Mouse (Mus musculus) heart, adult 2 months (tissue): ENCODE measurements around the gene Cyp46a1. TPM values are rescaled to one million over a fixed set of nuclear protein-coding genes. Genes with fewer than 3 reads are reported as not detected.

ENCODE experiments used
- DNase-seq, 2 experiments: peaks; one replicate each; pipeline ENCODE4 v3.0.0; 2021
- H3K27ac ChIP-seq: fragments of 200-600 bp; 2 replicates; pipeline ENCODE4 v1.8.1; 2022
- H3K27me3 ChIP-seq: fragments of 200-500 bp; 2 replicates; pipeline ENCODE4 v1.6.1; 2012; ENCODE audit warnings: mild to moderate bottlenecking, low read length, inconsistent platforms, mixed read lengths; ENCODE audit not compliant: control insufficient read depth, insufficient read depth
- H3K36me3 ChIP-seq: fragments of 200-500 bp; 2 replicates; pipeline ENCODE4 v1.6.1; 2012; ENCODE audit warnings: low read length, inconsistent platforms; ENCODE audit not compliant: control insufficient read depth, insufficient read depth
- H3K4me1 ChIP-seq: fragments of 200-500 bp; 2 replicates; pipeline ENCODE4 v1.6.1; 2011; ENCODE audit warnings: low read length; ENCODE audit not compliant: control insufficient read depth, insufficient read depth
- H3K4me3 ChIP-seq: fragments of 200-600 bp; 2 replicates; pipeline ENCODE4 v1.8.1; 2022
- H3K79me2 ChIP-seq: fragments of 200-500 bp; replicated peaks from 2 replicates; pipeline ENCODE4 v1.6.1; 2012; ENCODE audit warnings: mild to moderate bottlenecking, inconsistent platforms, low read length, moderate library complexity, mixed read lengths; ENCODE audit not compliant: control insufficient read depth, insufficient read depth
- H3K9ac ChIP-seq: fragments of 200-500 bp; 2 replicates; pipeline ENCODE4 v1.6.1; 2012; ENCODE audit warnings: low read depth, mild to moderate bottlenecking, control low read depth, inconsistent platforms, low read length, mixed read lengths
- CTCF ChIP-seq: fragments of 200-600 bp; IDR thresholded peaks from 2 replicates; pipeline ENCODE4 v1.8.1; 2022; ENCODE audit warnings: antibody characterized with exemption, mild to moderate bottlenecking, moderate library complexity
- EP300 ChIP-seq: fragments of 200-500 bp; IDR thresholded peaks from 2 replicates; pipeline ENCODE4 v1.6.1; 2011; ENCODE audit warnings: low read depth, low read length, control low read depth; ENCODE audit not compliant: insufficient read depth
- POLR2A ChIP-seq: fragments of 200-500 bp; IDR thresholded peaks from 2 replicates; pipeline ENCODE4 v1.6.1; 2011; ENCODE audit warnings: mild to moderate bottlenecking, low read depth, low read length, control low read depth; ENCODE audit not compliant: insufficient read depth
- whole genome bisulfite sequencing: fragments of 180-500 bp; shearing (Covaris S2); methylation state at CpG from one replicate; pipeline ENCODE4 v1.1.7; 2018; 5-methylcytosine and 5-hydroxymethylcytosine counted together
- intact Hi-C: fragments of 180-260 bp; cut with DNase I; formaldehyde crosslinking; loops from one replicate; pipeline ENCODE4 v1.15.1; 2025
- polyA plus RNA-seq: library from polyadenylated mRNA; depleted of rRNA; stranded (reverse); fragments of >200 nt; gene quantifications from 2 replicates; pipeline ENCODE4 v1.2.3, GENCODE M21; 2012
- total RNA-seq, 2 experiments: library from RNA; stranded (reverse); gene quantifications; 2 replicates each; pipeline ENCODE4 v1.2.3; 2021

Gene Cyp46a1
- total and polyA plus RNA-seq, 3 experiments = 0.41 to 1.3 (median 0.47) TPM

DNA sequence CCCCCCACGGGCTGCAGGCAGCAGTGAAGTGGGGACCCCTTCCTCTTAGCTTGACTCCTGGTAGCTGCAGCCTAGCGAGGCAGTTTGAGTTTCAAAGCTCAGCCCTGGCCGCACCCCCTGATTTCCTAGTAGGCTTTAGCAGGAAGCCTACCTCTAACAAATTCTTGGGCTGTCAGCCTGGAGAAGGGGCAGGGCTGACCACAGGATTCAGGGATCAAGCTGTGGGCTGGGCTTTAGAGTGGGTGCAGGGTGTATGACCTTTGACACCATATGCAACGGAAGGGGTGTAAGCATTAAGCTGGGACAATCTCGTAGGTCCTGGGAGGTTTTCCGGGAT is 37.2 kb downstream of the Cyp46a1 start:
- Histone ChIP-seq H3K36me3 (no peaks in the 10 kb centered on the region; the same call in 1 of the 2 replicates), H3K4me3 (peak overlapping the region; percentile 62), H3K27ac (peak overlapping the region; percentile 98), H3K27me3 (no peaks in the 10 kb centered on the region), H3K4me1 (peaks cover 32% of the 10 kb centered on the region), H3K9ac (peak overlapping the region; percentile 77), H3K79me2 (no peaks in the 10 kb centered on the region)
- intact Hi-C loops = loop anchor here (2.0 to 5.0 kb wide), 2 partner anchors 21 to 186 kb away; no protein-coding TSS in a partner anchor
- no peak for TF ChIP-seq EP300
- TF ChIP-seq CTCF = no peak; the same call in 1 of the 2 replicates
- no peak for TF ChIP-seq POLR2A
- WGBS = 32% methylated on average over 6 of the region's 6 CpGs
- no peak for DNase-seq

DNA sequence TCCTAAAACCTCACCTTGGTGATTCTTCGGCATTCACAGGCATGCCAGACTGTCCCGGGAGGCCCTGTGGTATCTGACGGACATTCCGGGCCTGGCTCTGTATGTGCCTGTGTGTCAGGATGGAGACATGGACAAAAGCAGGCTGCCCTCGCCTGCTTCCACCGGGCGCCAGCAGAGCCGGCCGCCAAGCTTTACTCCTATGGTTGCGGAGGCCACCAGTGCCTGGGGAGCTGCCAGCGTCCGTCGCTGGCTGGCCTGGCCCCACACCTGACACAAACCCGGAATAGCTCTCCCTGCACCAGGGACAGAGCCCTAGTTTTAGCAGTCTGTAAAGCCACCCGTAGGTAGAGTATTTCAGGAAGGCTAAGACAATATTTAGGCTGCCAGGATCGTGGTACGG is 38.1 kb downstream of the Cyp46a1 start:
- peak; percentile 70 to 83 for DNase-seq
- no peaks in the 10 kb centered on the region for H3K27me3 ChIP-seq
- TF ChIP-seq CTCF (no peak), EP300 (0 out of 2 replicates have a peak, but pooled peaks have one; percentile 16)
- H3K79me2 ChIP-seq = 0 out of 2 replicates have a peak, but pooled peaks cover 2% of the 10 kb centered on the region
- H3K4me3 ChIP-seq = peak overlapping the region; percentile 62
- H3K27ac ChIP-seq = peak overlapping the region; percentile 98
- 58% methylated on average over 17 of the region's 17 CpGs for WGBS
- H3K9ac ChIP-seq = peak overlapping the region; percentile 77
- no peaks in the 10 kb centered on the region; the same call in 1 of the 2 replicates for H3K36me3 ChIP-seq
- intact Hi-C loops = loop anchor here (5.0 kb wide), 1 partner anchor 185 kb away; no protein-coding TSS in a partner anchor
- peaks cover 32% of the 10 kb centered on the region for H3K4me1 ChIP-seq

DNA sequence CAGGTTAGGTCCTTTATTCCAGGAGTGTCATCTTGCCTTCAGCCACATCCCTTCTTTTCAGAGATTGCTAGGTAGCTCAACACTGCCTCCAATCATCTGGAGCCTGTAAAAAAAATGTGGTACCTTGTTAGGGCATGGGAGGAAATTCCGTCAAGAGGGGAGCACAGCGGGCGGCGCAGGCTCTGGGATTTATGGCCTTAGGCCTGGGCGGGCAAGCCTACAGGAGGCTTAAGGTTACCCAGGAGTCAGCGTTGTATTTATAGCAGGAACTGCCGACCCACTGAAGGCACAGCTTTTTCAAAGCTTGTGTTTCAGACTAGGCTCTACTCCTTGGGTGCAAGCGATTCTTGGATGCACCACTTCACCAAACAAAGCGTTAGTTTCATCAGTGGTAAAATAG is 39.4 kb downstream of the Cyp46a1 start:
- WGBS = 67% methylated on average over 9 of the region's 9 CpGs
- Histone ChIP-seq H3K4me1 (peaks cover 23% of the 10 kb centered on the region), H3K4me3 (no peak overlapping the region), H3K36me3 (no peaks in the 10 kb centered on the region; the same call in 1 of the 2 replicates), H3K27ac (peak overlapping the region; percentile 98; the same call in 1 of the 2 replicates), H3K27me3 (no peaks in the 10 kb centered on the region), H3K79me2 (peaks cover 2% of the 10 kb centered on the region; the same call in 1 of the 2 replicates), H3K9ac (no peak overlapping the region)
- no peak for TF ChIP-seq CTCF
- TF ChIP-seq POLR2A = no peak
- no peak for TF ChIP-seq EP300
- intact Hi-C loops = loop anchor here (5.0 kb wide), 1 partner anchor 184 kb away; no protein-coding TSS in a partner anchor
- no peak for DNase-seq

DNA sequence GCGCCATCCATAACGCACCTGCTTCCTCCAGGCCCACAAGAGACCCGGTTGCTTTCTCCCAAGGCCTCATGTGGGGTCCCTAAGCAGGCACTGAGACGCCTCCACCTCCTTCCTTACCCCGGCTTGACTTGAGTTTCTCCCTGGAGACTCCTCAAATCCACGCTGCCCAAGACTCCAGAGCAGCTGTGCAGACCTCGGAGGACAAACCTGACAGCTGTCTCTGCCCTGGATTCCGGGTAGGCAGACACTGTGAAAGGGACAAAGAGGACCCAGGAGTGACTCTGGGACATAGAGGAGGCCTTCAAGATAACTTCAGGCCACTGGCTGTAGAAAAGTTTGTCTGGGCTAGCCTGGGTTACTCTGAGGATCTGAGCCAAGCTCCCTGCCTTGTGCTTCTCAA is 40.5 kb downstream of the Cyp46a1 start:
- Histone ChIP-seq H3K4me1 (peaks cover 22% of the 10 kb centered on the region), H3K4me3 (no peak overlapping the region), H3K27me3 (no peaks in the 10 kb centered on the region), H3K79me2 (peaks cover 2% of the 10 kb centered on the region; the same call in 1 of the 2 replicates), H3K9ac (no peak overlapping the region), H3K36me3 (no peaks in the 10 kb centered on the region; the same call in 1 of the 2 replicates), H3K27ac (peak overlapping the region; percentile 98)
- intact Hi-C loops = loop anchor here (5.0 kb wide), 1 partner anchor 183 kb away; no protein-coding TSS in a partner anchor
- DNase-seq = no peak
- no peak for TF ChIP-seq POLR2A
- TF ChIP-seq EP300 = no peak
- no peak for TF ChIP-seq CTCF
- WGBS = 53% methylated on average over 8 of the region's 8 CpGs

DNA sequence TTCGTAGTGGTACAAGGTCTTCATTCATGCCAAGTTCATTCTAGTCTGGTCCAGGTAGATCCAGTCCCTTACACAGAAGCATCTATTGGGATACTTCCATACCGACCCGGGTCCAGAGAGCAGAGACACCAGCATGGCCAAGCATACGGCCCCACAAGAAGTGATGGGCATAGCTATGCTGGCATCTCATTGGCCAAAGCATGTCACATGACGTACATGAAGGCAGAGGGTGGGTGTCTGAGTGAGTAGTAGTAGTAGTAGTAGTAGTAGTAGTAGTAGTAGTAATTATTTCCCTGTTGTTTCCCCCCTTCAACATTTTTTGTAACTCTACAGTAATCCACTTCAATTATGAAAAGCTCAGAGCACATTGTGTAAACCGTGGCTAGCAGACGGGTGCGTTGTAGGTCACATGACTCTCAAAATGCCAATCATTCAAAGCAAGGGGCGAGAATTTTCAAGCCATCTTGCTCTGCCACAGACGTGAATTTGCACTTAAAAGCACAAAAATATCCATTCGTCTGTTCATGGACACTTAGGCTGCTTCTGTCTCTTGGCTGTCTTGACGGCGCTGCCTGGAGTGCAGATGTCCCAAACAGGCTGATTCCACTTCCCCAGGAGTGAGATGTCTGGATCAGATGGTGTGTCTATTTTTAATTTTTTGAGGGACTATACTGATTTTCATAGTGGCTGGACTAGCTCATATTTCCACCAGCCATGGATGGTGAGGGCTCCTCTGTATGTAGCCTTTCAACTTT is 44.4 kb downstream of the Cyp46a1 start:
- WGBS = 82% methylated on average over 13 of the region's 13 CpGs
- DNase-seq = no peak

DNA sequence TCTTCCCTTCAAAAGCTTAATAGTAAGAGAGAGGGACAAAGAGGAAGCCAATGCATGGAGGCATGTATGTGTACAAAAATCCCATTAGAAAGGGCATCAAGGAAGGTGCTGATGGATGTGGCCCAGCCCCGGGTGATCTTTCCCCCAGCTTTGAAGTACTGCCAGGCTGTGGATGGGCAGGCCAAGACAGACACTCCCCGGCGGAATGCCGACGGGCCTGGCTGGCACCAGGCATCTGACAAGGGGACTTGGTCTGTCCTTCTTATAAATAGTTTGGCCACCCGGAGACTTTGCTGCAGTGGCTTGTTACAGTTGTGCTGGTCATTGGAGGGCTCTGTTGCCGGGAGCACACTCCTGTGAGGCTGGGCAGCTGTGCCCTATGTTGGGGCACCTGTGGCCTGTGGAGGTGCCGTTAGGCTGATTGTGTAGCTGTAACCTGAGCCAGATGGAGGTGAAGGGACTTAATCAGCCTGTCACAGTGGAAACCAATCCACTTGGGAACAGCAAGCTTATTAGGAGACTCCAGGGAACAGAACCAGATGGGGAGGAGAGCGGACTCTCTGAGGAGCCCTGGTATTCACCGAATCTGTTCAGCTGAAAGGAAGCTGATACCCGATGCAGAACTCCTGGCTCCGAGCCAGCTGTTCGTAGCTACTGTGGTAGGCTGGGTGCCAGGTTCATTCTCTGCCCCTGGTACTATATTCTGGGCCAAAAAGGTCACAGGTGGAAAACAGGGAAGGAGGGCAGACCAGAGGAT is 52.5 kb downstream of the Cyp46a1 start:
- Histone ChIP-seq H3K27me3 (no peaks in the 10 kb centered on the region), H3K4me3 (no peak overlapping the region), H3K4me1 (peaks cover 2% of the 10 kb centered on the region; the same call in 1 of the 2 replicates), H3K36me3 (no peaks in the 10 kb centered on the region), H3K9ac (peak overlapping the region; percentile 13; the same call in 1 of the 2 replicates), H3K27ac (peak overlapping the region; percentile 59), H3K79me2 (no peaks in the 10 kb centered on the region)
- WGBS = 36% methylated on average over 13 of the region's 13 CpGs
- peak; percentile 62 to 80 for DNase-seq
- intact Hi-C loops = no loop called here
- no peak for TF ChIP-seq EP300
- no peak for TF ChIP-seq CTCF
- no peak for TF ChIP-seq POLR2A

More for the DNA sequence above, 44.4 kb downstream of the Cyp46a1 start:
- Histone ChIP-seq H3K9ac (no peak overlapping the region), H3K27ac (no peak overlapping the region), H3K79me2 (peaks cover 2% of the 10 kb centered on the region; the same call in 1 of the 2 replicates), H3K4me3 (no peak overlapping the region), H3K4me1 (peaks cover 8% of the 10 kb centered on the region), H3K36me3 (no peaks in the 10 kb centered on the region; the same call in 1 of the 2 replicates), H3K27me3 (no peaks in the 10 kb centered on the region)
- intact Hi-C loops = no loop called here
- TF ChIP-seq CTCF = no peak
- no peak for TF ChIP-seq POLR2A
- TF ChIP-seq EP300 = no peak
